Comparison of ENCODE assay signal across 8 mouse cellular contexts in the genomic region with DNA sequence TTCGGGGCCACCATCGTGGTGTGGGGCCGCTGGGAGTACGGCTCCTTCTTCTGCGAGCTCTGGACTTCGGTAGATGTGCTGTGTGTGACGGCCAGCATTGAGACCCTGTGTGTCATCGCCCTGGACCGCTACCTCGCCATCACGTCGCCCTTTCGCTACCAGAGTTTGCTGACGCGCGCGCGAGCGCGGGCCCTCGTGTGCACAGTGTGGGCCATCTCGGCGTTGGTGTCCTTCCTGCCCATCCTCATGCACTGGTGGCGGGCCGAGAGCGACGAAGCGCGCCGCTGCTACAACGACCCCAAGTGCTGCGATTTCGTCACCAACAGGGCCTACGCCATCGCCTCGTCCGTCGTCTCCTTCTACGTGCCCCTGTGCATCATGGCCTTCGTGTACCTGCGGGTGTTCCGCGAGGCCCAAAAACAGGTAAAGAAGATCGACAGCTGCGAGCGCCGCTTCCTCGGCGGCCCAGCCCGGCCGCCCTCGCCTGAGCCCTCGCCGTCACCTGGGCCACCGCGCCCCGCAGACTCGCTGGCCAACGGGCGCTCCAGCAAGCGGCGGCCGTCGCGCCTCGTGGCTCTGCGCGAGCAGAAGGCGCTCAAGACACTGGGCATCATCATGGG. TPM values are rescaled to one million over a fixed set of nuclear protein-coding genes. Genes with fewer than 3 reads are reported as not detected.
DNase-seq lines count a peak whose midpoint lies in the region; ATAC-seq lines count a peak whose summit lies in the region.

No protein-coding gene starts in this region.

- H3K9ac ChIP-seq in midbrain, embryonic 13.5 days (replicated peaks): peak overlapping the region; percentile 68

- peaks cover 94% of the 10 kb centered on the region for H3K27me3 ChIP-seq in megakaryocyte, embryonic 14.5 days (replicated peaks)
- H3K27me3 ChIP-seq in embryonic facial prominence, embryonic 10.5 days (replicated peaks; ENCODE audit: low read depth, poor library complexity, severe bottlenecking): peaks cover 98% of the 10 kb centered on the region
- H3K27me3 ChIP-seq in midbrain, embryonic 13.5 days: peaks cover 86% of the 10 kb centered on the region

- intact Hi-C loops in left cerebral cortex, postnatal 4 days (cut with DNase I): no loop called here

- peak overlapping the region; percentile 93 for H3K4me2 ChIP-seq in midbrain, embryonic 13.5 days (replicated peaks)

- H3K27ac ChIP-seq in embryonic facial prominence, embryonic 10.5 days (replicated peaks): peak overlapping the region; percentile 57
- H3K27ac ChIP-seq in midbrain, embryonic 13.5 days: no peak overlapping the region

- no peaks in the 10 kb centered on the region for H3K36me3 ChIP-seq in megakaryocyte, embryonic 14.5 days (replicated peaks; ENCODE audit: low read length)
- no peaks in the 10 kb centered on the region for H3K36me3 ChIP-seq in embryonic facial prominence, embryonic 10.5 days (replicated peaks)
- no peaks in the 10 kb centered on the region for H3K36me3 ChIP-seq in midbrain, embryonic 13.5 days

- peaks cover 42% of the 10 kb centered on the region for H3K4me1 ChIP-seq in megakaryocyte, embryonic 14.5 days
- H3K4me1 ChIP-seq in embryonic facial prominence, embryonic 10.5 days: peaks cover 36% of the 10 kb centered on the region
- H3K4me1 ChIP-seq in midbrain, embryonic 13.5 days (replicated peaks): peaks cover 37% of the 10 kb centered on the region

- H3K9me3 ChIP-seq in megakaryocyte, embryonic 14.5 days: no peaks in the 10 kb centered on the region
- no peaks in the 10 kb centered on the region for H3K9me3 ChIP-seq in embryonic facial prominence, embryonic 10.5 days
- H3K9me3 ChIP-seq in midbrain, embryonic 13.5 days: no peaks in the 10 kb centered on the region

- DNase-seq in embryonic facial prominence, embryonic 10.5 days (ENCODE audit: low spot score): peak; percentile 61
- DNase-seq in heart, postnatal 4 days: peak; percentile 47
- DNase-seq in left cerebral cortex, postnatal 4 days: peak; percentile 30
- peak; percentile 8 for DNase-seq in thymus, postnatal 14 days

- WGBS in embryonic facial prominence, embryonic 10.5 days: 2% methylated on average over 69 of the region's 69 CpGs
- WGBS in midbrain, embryonic 13.5 days: 2% methylated on average over 69 of the region's 69 CpGs

- H3K4me3 ChIP-seq in megakaryocyte, embryonic 14.5 days (replicated peaks): peak overlapping the region; percentile 91
- peak overlapping the region; percentile 65 for H3K4me3 ChIP-seq in embryonic facial prominence, embryonic 10.5 days
- peak overlapping the region; percentile 55 for H3K4me3 ChIP-seq in midbrain, embryonic 13.5 days (replicated peaks)

- ATAC-seq in megakaryocyte, adult 5-6 weeks (ENCODE audit: poor library complexity, severe bottlenecking): no peak
- peak; percentile 50 for ATAC-seq in midbrain, embryonic 13.5 days
- ATAC-seq in inflammation-experienced regulatory T-cells, adult 6 months: no peak

RNA-seq across cellular contexts. Expression of a gene that starts 0.8 kb away (rescaled TPM):
- polyA plus RNA-seq in megakaryocyte, embryonic 14.5 days (2012; ENCODE audit: insufficient read depth, low replicate concordance): not detected in 2 replicates
- 0.09 and 0.11 TPM in 2 replicates for total RNA-seq in megakaryocyte, adult 5-6 weeks (2015)
- total RNA-seq in megakaryocyte, adult 5-6 weeks (2017): 0.07 and 0.16 TPM in 2 replicates
- polyA plus RNA-seq in embryonic facial prominence, embryonic 10.5 days (2016; fragmentation: Nextera tagmentation; extraction: Ambion mirVana): 0.24 and 0.26 TPM in 2 replicates
- 10 to 100 TPM; 30.3 to 33.8 TPM for total RNA-seq in heart, postnatal 4 days (2021)
- 10 to 100 TPM; 10.4 to 12.2 TPM for total RNA-seq in left cerebral cortex, postnatal 4 days (2021)
- polyA plus RNA-seq in midbrain, embryonic 13.5 days (2015; fragmentation: Nextera tagmentation; extraction: Ambion mirVana): 0.32 and 0.59 TPM in 2 replicates
- under 1 TPM in 1 of 3 experiments, not detected in 2; 0.20 TPM for polyA plus RNA-seq in inflammation-experienced regulatory T-cells, adult 6 months (2017; shearing (Covaris generic))

Comparison
In these comparisons a context has a peak if more than half of its experiments do, and no peak if none do; other contexts are left out.
1. DNase-seq: peak in every context shown above with its lines; median percentile 61 in embryonic facial prominence, embryonic 10.5 days; 47 in heart, postnatal 4 days; 30 in left cerebral cortex, postnatal 4 days; 8 in thymus, postnatal 14 days.